8 mouse cellular contexts compared by ENCODE assay signal in the genomic region with DNA sequence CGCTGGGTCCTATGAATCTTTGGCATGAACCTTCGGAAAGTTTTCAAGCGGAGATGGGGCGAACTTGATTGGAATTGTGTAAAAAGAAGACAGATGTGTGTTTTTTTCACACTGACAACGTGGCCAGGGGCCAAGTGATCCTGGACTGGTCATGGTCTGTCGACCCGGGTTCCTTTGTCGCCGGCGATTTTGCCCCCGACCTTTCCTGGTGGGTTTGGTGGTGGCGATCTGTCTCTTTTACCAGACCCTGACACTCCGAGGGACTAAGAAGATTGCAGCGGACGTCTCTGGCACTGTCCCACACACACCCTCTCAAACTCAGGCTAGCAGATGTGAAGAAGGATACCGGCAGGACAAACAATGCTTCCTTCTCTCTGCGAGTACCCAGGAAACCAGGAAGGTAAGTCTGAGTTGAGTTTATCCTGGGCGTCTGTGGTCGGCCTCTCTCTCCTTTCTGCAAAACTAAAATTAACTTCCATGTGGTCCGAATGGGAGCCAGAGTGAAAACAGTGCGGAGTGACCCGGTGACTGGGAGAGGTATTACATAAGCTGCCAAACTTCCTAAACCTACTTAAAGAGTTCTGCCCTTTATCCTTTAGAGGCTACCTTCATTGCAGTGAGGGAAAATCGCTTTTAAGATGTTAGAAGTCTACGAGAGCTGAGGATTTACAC. TPM values are rescaled to one million over a fixed set of nuclear protein-coding genes. Genes with fewer than 3 reads are reported as not detected.
A peak's percentile ranks its signal among the peaks of the same experiment; 100 is the strongest.
DNase-seq lines count a peak whose midpoint lies in the region; ATAC-seq lines count a peak whose summit lies in the region.

No protein-coding gene starts in this region.

- ATAC-seq in stomach, embryonic 16.5 days (ENCODE audit: insufficient read depth, low FRiP score), result no peak

- WGBS in stomach, embryonic 16.5 days, result 12% methylated on average over 24 of the region's 24 CpGs

- H3K27me3 ChIP-seq in stomach, embryonic 16.5 days (ENCODE audit: control insufficient read depth, insufficient read depth, low read length), result no peaks in the 10 kb centered on the region

- no peaks in the 10 kb centered on the region for H3K36me3 ChIP-seq in stomach, embryonic 16.5 days (ENCODE audit: control insufficient read depth, insufficient read depth, low read length)

- H3K4me1 ChIP-seq in stomach, embryonic 16.5 days (ENCODE audit: control insufficient read depth, insufficient read depth, low read length), result no peaks in the 10 kb centered on the region

- H3K27ac ChIP-seq in stomach, embryonic 16.5 days (ENCODE audit: low read length), result peak overlapping the region; percentile 74

- peak overlapping the region; percentile 92 for H3K4me2 ChIP-seq in stomach, embryonic 16.5 days (ENCODE audit: low read depth, low read length)

- H3K9ac ChIP-seq in stomach, embryonic 16.5 days (ENCODE audit: low read length), result peak overlapping the region; percentile 71

- no peaks in the 10 kb centered on the region for H3K9me3 ChIP-seq in stomach, embryonic 16.5 days (replicated peaks; ENCODE audit: control insufficient read depth, low read length)

- peak overlapping the region; percentile 49 for H3K4me3 ChIP-seq in stomach, embryonic 16.5 days (replicated peaks; ENCODE audit: low read length)

- DNase-seq in NIH3T3 (ENCODE audit: low read depth), result peak; percentile 65
- peak; percentile 39 for DNase-seq in embryo, embryonic 10 days (ENCODE audit: low spot score)
- DNase-seq in heart, adult 8-10 months (ENCODE audit: low spot score), result peak; percentile 56
- peak; percentile 14 to 44 for DNase-seq in kidney, adult 8-10 months
- DNase-seq in lung, postnatal 14 days, result peak; percentile 30
- DNase-seq in layer of hippocampus, adult 9-10 months (ENCODE audit: low spot score), result no peak
- DNase-seq in layer of hippocampus, postnatal 25 days (ENCODE audit: extremely low spot score in 1 of 2, low spot score in 1 of 2), result no peak

RNA-seq across cellular contexts. Expression of a gene that starts 1.1 kb away (rescaled TPM):
- total RNA-seq in heart, adult 8-10 months (2022), result 10 to 100 TPM; 19.0 to 28.2 (median 24.9) TPM
- polyA plus RNA-seq in stomach, embryonic 16.5 days (2015; fragmentation: Nextera tagmentation; extraction: Ambion mirVana), result 26.6 and 27.3 TPM in 2 replicates
- 1 to 10 TPM; 1.1 to 1.5 TPM for total RNA-seq in layer of hippocampus, postnatal 25 days (2021)

RNA-seq across cellular contexts. Expression of a gene that starts 37.4 kb away (rescaled TPM):
- 10 to 100 TPM; 10.1 to 11.6 (median 10.8) TPM for total RNA-seq in heart, adult 8-10 months (2022)
- 37.5 and 43.4 TPM in 2 replicates for polyA plus RNA-seq in stomach, embryonic 16.5 days (2015; fragmentation: Nextera tagmentation; extraction: Ambion mirVana)
- total RNA-seq in layer of hippocampus, postnatal 25 days (2021), result 10 to 100 TPM; 26.6 to 28.1 TPM

Comparison
In these comparisons a context has a peak if more than half of its experiments do, and no peak if none do; other contexts are left out.
1. DNase-seq: peak in NIH3T3 (single experiment), embryo, embryonic 10 days (single experiment), heart, adult 8-10 months (single experiment), kidney, adult 8-10 months (2 of 2) and lung, postnatal 14 days (single experiment); none in layer of hippocampus, adult 9-10 months (single experiment) and layer of hippocampus, postnatal 25 days (0 of 2).
2. RNA of a gene that starts 1.1 kb away (total RNA-seq): 19.0 to 28.2 TPM in heart, adult 8-10 months; 1.1 to 1.5 TPM in layer of hippocampus, postnatal 25 days; every median in the first group is over 4 times any median in the second.